Mouse (Mus musculus) left cerebral cortex, adult 18-20 months (tissue): ENCODE results near the gene D430041D05Rik. TPM values are rescaled to one million over a fixed set of nuclear protein-coding genes. Genes with fewer than 3 reads are reported as not detected.
A peak's percentile ranks its signal among the peaks of the same experiment; 100 is the strongest.

ENCODE experiments used
- DNase-seq, 2 experiments: peaks; one replicate each; pipeline ENCODE4 v3.0.0; 2021 to 2022; ENCODE audit warnings: low spot score in 2 of 2, mixed read lengths in 1 of 2
- total RNA-seq, 2 experiments: library from RNA; stranded (reverse); gene quantifications; 2 replicates each; pipeline ENCODE4 v1.2.3; 2021

The D430041D05Rik gene
- total RNA-seq, 2 experiments from 2014 or later = 102 to 106 TPM

- no peak for DNase-seq
Observed at GRCm38 (mm10) chr2:104200211-104200610, 210.6 kb downstream of the D430041D05Rik start.

DNA sequence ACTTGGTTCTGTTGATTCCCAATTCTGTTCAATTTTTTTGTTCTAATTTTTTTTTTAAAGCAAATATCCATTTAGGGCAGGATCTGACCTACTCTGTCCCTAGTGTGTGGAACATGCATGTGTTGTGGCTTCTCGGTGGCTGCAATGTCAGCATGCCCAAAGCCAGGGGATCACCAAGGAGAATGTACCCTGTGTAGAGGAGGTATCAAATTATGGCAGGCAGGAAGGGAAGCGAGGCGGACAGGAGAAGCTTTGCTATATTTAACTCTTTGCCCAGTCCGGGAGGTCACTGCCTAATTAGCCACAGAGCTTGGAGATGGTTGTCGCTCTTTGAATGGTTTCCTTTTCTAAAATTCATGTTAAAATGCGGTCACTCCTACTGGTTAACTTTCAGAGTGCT lies 212.6 kb downstream of the D430041D05Rik start:
- DNase-seq = no peak

- no peak for DNase-seq
Observed at GRCm38 (mm10) chr2:104197281-104197680, 213.5 kb downstream of the D430041D05Rik start.

GRCm38 (mm10) chr2:104192401-104193141 lies 218.2 kb downstream of the D430041D05Rik start:
- DNase-seq = no peak

GRCm38 (mm10) chr2:104191723-104192122 lies 219.1 kb downstream of the D430041D05Rik start:
- no peak for DNase-seq

- no peak for DNase-seq
Observed at GRCm38 (mm10) chr2:104188859-104189258, 222.0 kb downstream of the D430041D05Rik start.

GRCm38 (mm10) chr2:104187073-104187472 lies 223.7 kb downstream of the D430041D05Rik start:
- no peak for DNase-seq

DNA sequence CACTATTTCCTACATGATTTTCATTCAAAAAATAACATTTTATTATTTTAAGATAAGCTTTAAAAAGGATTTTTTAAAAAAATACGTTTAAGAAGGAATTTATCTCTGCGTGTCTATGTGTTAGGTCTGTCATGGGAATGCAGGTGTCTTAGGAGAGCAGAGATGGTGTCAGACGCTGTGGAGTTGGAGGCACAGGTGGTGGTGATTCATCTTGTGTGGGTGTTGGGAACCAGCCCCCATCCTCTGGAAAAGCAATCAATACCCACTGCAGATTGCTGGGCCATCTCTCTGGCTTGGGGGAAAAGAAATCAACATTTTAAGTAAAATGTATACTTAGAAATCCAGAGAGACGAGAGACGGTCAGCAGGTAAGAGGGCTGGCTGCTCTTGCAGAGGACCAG lies 225.2 kb downstream of the D430041D05Rik start:
- DNase-seq = peak in 1 of 2 experiments; percentile 37

- no peak for DNase-seq
Observed at GRCm38 (mm10) chr2:104184296-104184695, 226.5 kb downstream of the D430041D05Rik start.

DNA sequence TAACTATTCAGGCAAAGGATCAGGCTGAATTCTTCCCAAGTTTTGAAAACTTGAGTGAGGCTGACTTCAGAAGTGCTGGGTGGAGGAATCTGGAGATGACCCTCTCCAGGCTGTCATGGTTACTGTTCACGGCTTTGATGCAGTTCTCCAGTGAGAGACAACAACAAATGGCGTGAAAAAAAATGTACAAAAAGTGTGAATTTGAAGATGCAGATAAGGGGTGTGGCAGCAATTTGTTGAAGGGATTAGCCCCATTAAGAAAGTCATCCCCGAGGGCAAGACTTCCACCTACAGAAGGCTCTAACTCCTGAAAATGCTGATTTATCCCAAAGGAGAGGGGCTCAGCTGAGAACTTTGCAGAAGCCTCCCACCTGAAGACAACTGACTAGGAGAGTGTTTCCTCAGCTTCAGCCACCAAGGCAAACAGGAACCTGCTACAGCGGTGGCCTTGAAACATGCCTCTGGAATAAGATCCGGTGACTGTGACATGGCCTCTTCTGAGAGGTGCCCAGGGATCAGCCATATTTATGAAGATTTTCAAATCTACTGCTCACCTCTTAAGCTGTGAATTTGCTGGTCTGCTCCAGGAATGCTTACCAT lies 227.5 kb downstream of the D430041D05Rik start:
- DNase-seq = no peak

GRCm38 (mm10) chr2:104179636-104180035 lies 231.2 kb downstream of the D430041D05Rik start:
- no peak for DNase-seq

DNA sequence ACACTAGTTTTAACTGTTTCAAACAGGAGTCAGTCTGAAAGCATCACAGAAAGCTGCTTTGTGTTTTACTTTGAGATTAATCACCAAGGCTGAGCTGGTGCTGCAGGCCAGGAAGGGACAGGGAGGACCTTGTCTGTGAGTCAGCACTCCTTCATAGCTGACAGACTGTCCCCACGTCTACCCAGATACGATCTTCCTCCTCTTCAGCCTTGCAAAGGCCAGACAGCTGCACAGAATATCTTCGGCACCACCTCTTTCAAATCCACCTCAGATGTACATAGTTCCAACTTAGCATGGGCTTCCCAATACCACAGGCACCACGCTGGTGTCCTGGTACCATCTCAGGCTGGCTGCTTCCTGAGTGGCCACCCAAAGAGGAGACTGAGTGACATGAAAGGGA lies 232.6 kb downstream of the D430041D05Rik start:
- DNase-seq = peak in 1 of 2 experiments; percentile 25

DNA sequence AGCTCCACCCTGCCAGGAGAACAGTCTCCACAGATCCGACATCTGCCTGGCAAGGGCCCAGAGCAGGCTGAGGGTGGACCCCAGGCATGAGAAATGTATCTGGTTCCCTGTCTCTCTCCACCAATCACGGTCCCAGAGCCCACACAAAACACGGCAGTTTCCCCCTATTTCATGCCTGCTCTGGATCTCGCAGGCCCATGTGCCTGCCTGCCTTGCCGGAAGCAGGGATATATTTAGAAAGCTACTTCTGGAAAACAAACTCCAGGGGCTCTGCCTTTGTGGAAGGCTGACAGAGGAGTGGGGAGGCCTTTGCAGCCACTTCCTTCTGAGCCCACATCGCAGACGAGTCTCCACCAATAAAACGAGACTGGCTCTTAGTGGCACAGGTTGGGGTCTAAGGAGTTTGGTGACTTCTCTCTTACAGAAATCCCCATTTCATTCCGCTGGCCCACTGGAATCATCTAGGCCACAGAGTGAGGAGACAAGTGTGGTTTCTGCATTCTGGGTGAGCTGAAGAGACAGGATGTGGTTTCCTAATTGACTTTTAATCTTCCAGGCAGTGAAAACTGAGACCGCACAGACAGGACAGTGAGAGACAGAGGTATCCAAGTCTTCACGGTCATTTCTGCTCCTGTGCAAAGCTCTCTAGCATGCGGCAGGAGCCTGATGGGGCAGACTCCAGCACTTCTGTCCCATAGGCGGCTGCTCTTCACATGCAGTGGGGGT lies 233.7 kb downstream of the D430041D05Rik start:
- DNase-seq = peak; percentile 58 to 61

GRCm38 (mm10) chr2:104176166-104176978 lies 234.4 kb downstream of the D430041D05Rik start:
- no peak for DNase-seq

DNA sequence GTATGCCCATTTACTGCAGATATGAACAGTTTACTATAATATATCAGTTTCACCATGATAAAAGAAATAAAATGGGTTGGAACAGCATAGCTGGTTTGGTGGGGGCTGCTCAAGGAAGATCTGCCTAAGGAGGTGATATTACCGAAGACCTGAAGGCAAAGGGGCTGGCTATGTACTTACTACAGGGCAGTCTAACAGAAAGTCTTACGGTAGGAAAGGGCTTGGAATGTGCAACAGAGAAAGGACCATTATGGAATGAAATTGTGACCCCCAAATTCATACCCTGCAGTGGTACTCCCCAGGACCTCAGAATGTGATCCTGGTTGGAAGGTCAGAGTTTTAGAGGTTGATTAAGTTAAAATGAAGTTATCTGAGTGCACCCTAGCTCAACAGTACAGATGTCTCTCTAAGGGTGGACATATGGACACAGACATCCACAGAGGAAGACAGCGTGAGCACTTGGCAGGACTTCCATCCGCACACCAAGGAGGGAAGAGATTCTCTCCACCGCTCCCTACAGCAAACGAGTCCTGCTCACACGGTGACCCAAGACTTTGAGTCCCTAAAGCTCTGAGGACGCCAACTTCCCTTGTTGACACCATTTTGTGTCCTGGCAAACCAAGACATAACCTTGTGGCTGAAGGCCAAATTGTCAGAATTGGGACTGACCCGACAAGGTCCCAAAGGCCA lies 235.2 kb downstream of the D430041D05Rik start:
- DNase-seq = no peak

GRCm38 (mm10) chr2:104173431-104173830 lies 237.4 kb downstream of the D430041D05Rik start:
- DNase-seq = no peak

DNA sequence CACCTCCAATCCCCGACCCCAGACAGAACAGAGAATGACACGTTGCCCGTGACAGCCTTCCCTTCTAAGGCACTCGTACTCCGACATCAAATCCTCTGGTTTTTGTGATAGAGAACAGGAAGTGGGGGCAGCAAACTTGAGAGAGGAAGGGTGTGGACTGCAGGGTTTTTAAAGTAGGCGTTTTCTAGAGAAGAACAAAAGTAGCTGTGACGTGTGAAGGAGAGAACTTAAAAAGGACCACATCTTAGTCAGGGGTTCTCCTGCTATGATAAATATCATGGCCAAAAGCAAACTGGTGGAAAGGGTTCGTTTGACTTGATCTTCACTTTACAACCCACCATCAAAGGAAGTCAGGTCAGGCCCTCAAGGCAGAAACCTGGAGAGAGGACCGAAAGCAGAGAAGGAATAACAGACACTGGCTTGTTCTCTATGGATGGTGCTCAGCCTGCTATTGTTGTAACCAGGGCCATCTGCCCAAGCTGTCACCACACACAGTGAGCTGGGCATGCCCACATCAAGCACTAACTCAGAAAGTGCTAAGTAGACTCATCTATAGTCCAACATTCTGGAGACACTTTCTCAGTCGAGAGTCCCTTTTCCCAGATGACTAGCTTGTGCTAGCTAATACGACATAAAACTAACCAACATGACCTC lies 238.0 kb downstream of the D430041D05Rik start:
- DNase-seq = peak in 1 of 2 experiments; percentile 44

- no peak for DNase-seq
Observed at GRCm38 (mm10) chr2:104168186-104168896, 242.5 kb downstream of the D430041D05Rik start.

GRCm38 (mm10) chr2:104167765-104168164 lies 243.0 kb downstream of the D430041D05Rik start:
- no peak for DNase-seq
